Mouse (Mus musculus) right cerebral cortex, postnatal 14 days (tissue): ENCODE measurements around the gene Zcchc12.

ENCODE experiments used
- DNase-seq: peaks from one replicate; pipeline ENCODE4 v3.0.0; 2022

Gene Zcchc12

GRCm38 (mm10) chrX:36195736-36196525, at the start of gene Zcchc12:
TSS of gene Zcchc12 (plus strand) at chrX:36195904.
- DNase-seq, result peak; percentile 53

- no peak for DNase-seq
Measured at GRCm38 (mm10) chrX:36146746-36147145, 49.0 kb upstream of the Zcchc12 start.

- DNase-seq, result no peak
Measured at GRCm38 (mm10) chrX:36150100-36150499, 45.6 kb upstream of the Zcchc12 start.

- no peak for DNase-seq
Measured at GRCm38 (mm10) chrX:36156677-36157076, 39.0 kb upstream of the Zcchc12 start.

DNA sequence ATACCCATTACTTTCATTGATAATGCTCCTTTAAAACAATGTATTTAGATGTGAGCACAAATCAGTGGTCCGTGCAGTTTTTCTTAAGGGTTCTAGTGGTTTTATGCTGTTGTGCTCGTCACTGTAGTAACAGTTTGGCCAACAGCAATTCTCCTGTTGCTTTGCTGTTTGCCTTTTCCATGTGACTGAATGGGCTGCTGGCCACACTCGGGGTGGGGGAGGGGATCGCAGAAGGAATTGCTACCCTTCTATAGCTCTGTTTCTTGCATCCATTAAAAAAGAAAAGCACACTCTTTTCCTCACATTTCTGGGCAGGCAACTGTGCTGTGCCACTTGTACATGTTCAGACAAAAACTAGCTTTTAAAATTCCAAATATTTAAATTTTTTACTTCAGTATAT, 34.1 kb upstream of the Zcchc12 start:
- DNase-seq, result peak; percentile 3

- peak; percentile 28 for DNase-seq
Measured at GRCm38 (mm10) chrX:36183625-36184024, 12.1 kb upstream of the Zcchc12 start.

- DNase-seq, result no peak
Measured at GRCm38 (mm10) chrX:36186036-36186435, 9.7 kb upstream of the Zcchc12 start.

DNA sequence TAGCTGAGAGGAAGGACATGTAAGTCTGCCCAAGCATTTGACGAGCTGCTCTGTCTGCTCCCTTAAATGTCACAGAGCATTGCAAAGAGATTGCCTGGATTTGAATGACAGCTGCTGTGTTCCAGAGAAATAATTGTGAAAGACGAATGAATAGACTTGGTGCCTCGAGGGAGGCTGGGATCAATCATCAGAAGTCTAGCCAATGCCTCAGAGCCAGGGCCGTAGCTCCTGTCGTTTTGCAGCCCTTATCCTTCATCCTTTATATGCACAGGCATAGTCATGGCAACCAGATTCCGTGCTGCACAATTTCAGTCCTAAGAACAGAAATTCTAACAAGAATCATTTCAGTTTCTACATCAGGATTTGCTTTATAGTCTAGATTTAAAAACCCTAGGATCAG, 9.3 kb upstream of the Zcchc12 start:
- DNase-seq, result no peak

GRCm38 (mm10) chrX:36193951-36194350, 1.8 kb upstream of the Zcchc12 start:
- DNase-seq, result no peak

GRCm38 (mm10) chrX:36209554-36209953, 13.8 kb downstream of the Zcchc12 start:
- DNase-seq, result no peak

GRCm38 (mm10) chrX:36211216-36211615, 15.5 kb downstream of the Zcchc12 start:
- DNase-seq, result no peak

- no peak for DNase-seq
Measured at GRCm38 (mm10) chrX:36221366-36221765, 25.7 kb downstream of the Zcchc12 start.

DNA sequence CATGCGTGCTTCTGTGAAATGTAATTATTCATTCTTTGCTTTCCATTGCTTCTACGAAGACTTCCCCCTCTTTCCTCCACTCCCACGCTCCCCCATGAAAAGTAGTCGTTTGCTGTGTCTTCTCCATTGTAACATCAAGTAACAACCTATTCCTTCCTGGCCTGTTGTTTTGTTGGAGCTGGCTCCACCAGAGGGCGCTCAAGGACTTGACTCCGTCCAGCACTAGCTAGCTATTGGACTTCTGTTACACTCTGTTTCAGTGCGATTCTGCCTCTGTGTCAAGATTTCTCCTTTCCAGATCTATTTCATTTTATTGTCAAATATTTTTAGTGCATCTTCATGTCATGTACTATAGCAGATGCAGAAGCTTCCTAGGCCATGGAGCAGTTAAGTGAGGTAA, 30.1 kb downstream of the Zcchc12 start:
- peak; percentile 90 for DNase-seq

- DNase-seq, result peak; percentile 36
Measured at GRCm38 (mm10) chrX:36226577-36226976, 30.9 kb downstream of the Zcchc12 start.

DNA sequence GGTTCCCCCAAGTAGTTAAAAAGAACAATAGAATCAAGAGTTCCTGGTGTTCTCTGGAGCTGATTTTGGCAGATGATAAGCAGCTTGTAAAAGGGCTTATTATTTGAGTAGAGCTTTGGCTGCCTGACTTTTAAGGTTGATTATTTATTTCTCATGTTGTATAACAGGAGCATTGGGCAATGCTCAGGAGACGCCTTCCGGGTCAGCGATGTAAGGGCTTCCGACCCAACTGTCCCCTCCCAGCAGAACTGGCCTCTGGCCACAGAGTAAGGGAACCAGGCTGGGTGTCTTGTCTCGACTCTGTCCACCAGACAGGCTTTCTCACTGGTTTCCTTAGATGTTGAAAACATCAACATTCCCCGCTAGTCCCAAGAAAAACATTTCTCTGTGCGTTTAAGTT, 33.2 kb downstream of the Zcchc12 start:
- no peak for DNase-seq

GRCm38 (mm10) chrX:36229273-36229672, 33.6 kb downstream of the Zcchc12 start:
- DNase-seq, result no peak

DNA sequence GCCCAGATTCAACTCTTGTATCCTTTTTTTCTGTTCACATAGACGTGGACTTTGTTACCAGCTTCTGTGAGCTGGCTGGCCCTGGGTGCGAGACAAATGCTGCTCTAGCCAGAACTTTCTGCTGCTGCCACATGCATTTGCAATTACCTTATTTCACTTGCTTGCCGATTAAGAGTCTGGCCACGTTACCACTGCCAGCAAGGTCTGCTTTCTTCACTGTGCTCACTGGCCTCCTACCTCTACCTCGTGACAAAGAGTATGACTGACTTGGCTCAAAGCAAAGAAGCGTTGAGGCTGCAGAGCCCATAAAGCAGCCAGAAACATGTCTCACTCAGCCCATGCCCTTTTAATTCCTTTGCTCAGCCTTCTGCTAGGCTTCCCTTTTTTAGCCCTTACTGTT, 39.9 kb downstream of the Zcchc12 start:
- no peak for DNase-seq
